Mouse (Mus musculus) lung, adult 2 months (tissue): ENCODE measurements around the gene Tbx2.

ENCODE experiments used
- CTCF ChIP-seq: fragments of 200-500 bp; IDR thresholded peaks from 2 replicates; pipeline ENCODE4 v1.5.1; 2011; ENCODE audit warnings: mild to moderate bottlenecking, low read length, control low read depth; ENCODE audit not compliant: insufficient read depth
- POLR2A ChIP-seq: fragments of 200-500 bp; IDR thresholded peaks from 2 replicates; pipeline ENCODE4 v1.6.1; 2011; ENCODE audit warnings: low read depth, mild to moderate bottlenecking, control low read depth, low read length, borderline replicate concordance; ENCODE audit errors: extremely low read depth

DNA sequence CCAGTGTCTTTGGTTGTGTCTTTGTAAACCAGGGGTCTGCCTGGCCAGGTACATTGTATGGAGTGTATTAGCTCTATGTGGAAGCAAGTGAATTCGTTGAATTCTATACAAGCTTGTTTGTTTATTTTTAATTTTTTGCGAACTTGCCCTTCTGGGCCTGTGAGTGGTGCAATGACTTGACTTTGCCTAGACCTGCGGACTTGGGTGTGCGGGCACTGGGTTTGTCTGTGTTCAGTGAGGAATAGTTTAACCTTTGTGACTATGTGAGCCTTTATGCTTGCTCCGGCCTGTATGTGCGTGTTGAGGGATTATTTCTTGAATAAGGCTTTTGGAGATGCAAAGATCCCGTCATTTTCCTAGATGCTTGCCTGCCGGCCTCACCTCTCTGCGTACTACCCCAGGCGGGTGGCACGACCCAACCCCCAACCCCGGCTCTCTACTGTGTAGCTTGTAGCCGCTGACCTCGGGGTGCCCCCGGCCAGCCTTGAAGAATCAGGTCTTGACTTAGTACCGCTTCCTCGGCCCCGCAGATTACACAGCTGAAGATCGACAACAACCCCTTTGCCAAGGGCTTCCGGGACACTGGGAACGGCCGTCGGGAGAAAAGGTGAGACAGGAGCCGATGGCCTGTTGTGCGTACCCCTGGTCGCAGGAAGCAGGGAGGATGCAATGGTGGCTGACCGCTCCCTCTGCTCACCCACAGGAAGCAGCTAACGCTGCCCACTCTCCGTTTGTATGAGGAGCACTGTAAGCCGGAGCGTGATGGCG, 4.4 kb downstream of the Tbx2 start:
- TF ChIP-seq CTCF (no peak), POLR2A (no peak)
